Comparison of ENCODE assay signal across 11 mouse cellular contexts in the genomic region with DNA sequence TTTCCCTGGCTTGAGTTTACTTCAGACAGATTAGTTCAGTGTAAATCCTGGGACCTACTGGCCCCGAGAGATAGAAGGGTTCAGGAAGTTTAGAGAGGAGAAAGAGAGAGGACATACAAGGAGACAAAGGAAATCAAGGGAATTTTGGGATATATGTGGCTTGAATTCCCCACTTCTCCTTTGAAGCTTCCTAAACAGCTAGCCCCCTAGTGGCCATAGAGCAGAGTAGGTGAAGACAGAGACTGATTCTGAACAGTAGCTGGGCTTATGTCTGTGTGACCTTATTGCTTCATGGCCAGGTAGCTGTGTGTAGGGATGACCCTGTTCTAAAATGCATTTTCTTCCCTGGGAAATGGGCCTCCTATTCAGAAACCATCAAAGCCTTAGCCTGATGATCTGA.
DNase-seq lines count a peak whose midpoint lies in the region; ATAC-seq and TF ChIP-seq lines count a peak whose summit lies in the region.
"Had no signal": no experiment of that assay in that cellular context is flagged by ENCODE, and none has a peak within 500 bp of the region (broad histone marks: within the 10 kb centered on the region; RNA-seq: fewer than 3 reads in every experiment).

No protein-coding gene starts in this region.

- H3K4me1 ChIP-seq in heart, postnatal 0 days (ENCODE audit: control insufficient read depth, insufficient read depth) = no peaks in the 10 kb centered on the region
- no peaks in the 10 kb centered on the region for H3K4me1 ChIP-seq in heart, embryonic 10.5 days
- no peaks in the 10 kb centered on the region for H3K4me1 ChIP-seq in liver, postnatal 0 days (ENCODE audit: insufficient read depth)
- no peaks in the 10 kb centered on the region for H3K4me1 ChIP-seq in midbrain, postnatal 0 days (ENCODE audit: insufficient read depth, low read length)
- H3K4me1 ChIP-seq: hindbrain, embryonic 15.5 days had no signal

- DNase-seq in heart, postnatal 0 days (ENCODE audit: low spot score) = no peak
- DNase-seq in heart, embryonic 10.5 days (ENCODE audit: low spot score) = no peak
- DNase-seq in liver, postnatal 0 days = no peak
- DNase-seq in liver = no peak
- no peak for DNase-seq in Patski (ENCODE audit: low read depth, low spot score)
- DNase-seq in midbrain, postnatal 0 days (ENCODE audit: low spot score) = peak; percentile 70
- no peak for DNase-seq in right cerebral cortex, postnatal 36 days (ENCODE audit: low spot score in 2 of 2)
- DNase-seq: cerebellum, adult 18-20 months; right cerebral cortex, postnatal 25 days had no signal

- no peak for ATAC-seq in heart, postnatal 0 days (ENCODE audit: insufficient read depth, low read depth)
- ATAC-seq in liver, postnatal 0 days = no peak
- no peak for ATAC-seq in Patski
- ATAC-seq in midbrain, postnatal 0 days (ENCODE audit: low FRiP score) = no peak

- H3K27me3 ChIP-seq in heart, postnatal 0 days (ENCODE audit: control insufficient read depth, insufficient read depth, low read length) = no peaks in the 10 kb centered on the region
- H3K27me3 ChIP-seq in heart, embryonic 10.5 days (ENCODE audit: insufficient read depth, poor library complexity, severe bottlenecking) = no peaks in the 10 kb centered on the region
- H3K27me3 ChIP-seq in liver, postnatal 0 days (ENCODE audit: insufficient read depth, low read length) = no peaks in the 10 kb centered on the region
- H3K27me3 ChIP-seq in Patski = peaks cover 3% of the 10 kb centered on the region
- no peaks in the 10 kb centered on the region for H3K27me3 ChIP-seq in midbrain, postnatal 0 days (ENCODE audit: insufficient read depth, low read length)
- H3K27me3 ChIP-seq: hindbrain, embryonic 15.5 days had no signal

- WGBS in heart, postnatal 0 days = 17% methylated on average over 1 of the region's 1 CpGs
- 39% methylated on average over 1 of the region's 1 CpGs for WGBS in heart, embryonic 10.5 days
- 44% methylated on average over 1 of the region's 1 CpGs for WGBS in liver, postnatal 0 days (ENCODE audit: insufficient replicate concordance)
- WGBS in midbrain, postnatal 0 days = 62% methylated on average over 1 of the region's 1 CpGs

- no peak overlapping the region for H3K4me3 ChIP-seq in heart, postnatal 0 days (ENCODE audit: low read depth, low read length)
- H3K4me3 ChIP-seq in heart, embryonic 10.5 days = no peak overlapping the region
- H3K4me3 ChIP-seq in liver, postnatal 0 days (ENCODE audit: low read depth, low read length) = no peak overlapping the region
- H3K4me3 ChIP-seq in midbrain, postnatal 0 days (ENCODE audit: low read depth, low read length) = no peak overlapping the region
- H3K4me3 ChIP-seq: hindbrain, embryonic 15.5 days had no signal

- H3K27ac ChIP-seq in heart, postnatal 0 days (ENCODE audit: low read depth) = no peak overlapping the region
- no peak overlapping the region for H3K27ac ChIP-seq in heart, embryonic 10.5 days
- no peak overlapping the region for H3K27ac ChIP-seq in liver, postnatal 0 days (ENCODE audit: low read depth)
- no peak overlapping the region for H3K27ac ChIP-seq in midbrain, postnatal 0 days (ENCODE audit: low read depth, low read length)
- H3K27ac ChIP-seq: hindbrain, embryonic 15.5 days; macrophage had no signal

- in situ Hi-C loops in Patski (cut with MboI; ENCODE audit: low pct_unique_long_range_greater_than_20kb) = no loop called here

- TF ChIP-seq CTCF in heart, postnatal 0 days (IDR thresholded peaks at IDR 0.05; ENCODE audit: low read depth) = peak; percentile 52
- TF ChIP-seq CTCF in liver, postnatal 0 days (IDR thresholded peaks at IDR 0.05; ENCODE audit: low read depth) = peak; percentile 65
- peak; percentile 42 for TF ChIP-seq CTCF in Patski (IDR thresholded peaks at IDR 0.05)
- TF ChIP-seq CTCF in midbrain, postnatal 0 days (IDR thresholded peaks at IDR 0.05) = peak; percentile 73

- no peaks in the 10 kb centered on the region for H3K9me3 ChIP-seq in heart, postnatal 0 days (replicated peaks; ENCODE audit: control insufficient read depth, low read length)
- H3K9me3 ChIP-seq in heart, embryonic 10.5 days = no peaks in the 10 kb centered on the region
- H3K9me3 ChIP-seq in liver, postnatal 0 days (ENCODE audit: low read length) = no peaks in the 10 kb centered on the region
- no peaks in the 10 kb centered on the region for H3K9me3 ChIP-seq in midbrain, postnatal 0 days (ENCODE audit: low read length)
- H3K9me3 ChIP-seq: hindbrain, embryonic 15.5 days had no signal

- CTCF ChIA-PET in Patski (lab: Charles Lee) = interaction anchor here (1.0 kb wide), 2 partner anchors 14 to 102 kb away, joined by 3 read pairs; no protein-coding TSS in a partner anchor

- POLR2A ChIA-PET in Patski (lab: Charles Lee) = no interaction called here

- H3K36me3 ChIP-seq in heart, postnatal 0 days (replicated peaks; ENCODE audit: control insufficient read depth, insufficient read depth, low read length) = no peaks in the 10 kb centered on the region
- no peaks in the 10 kb centered on the region for H3K36me3 ChIP-seq in heart, embryonic 10.5 days
- H3K36me3 ChIP-seq in liver, postnatal 0 days (replicated peaks; ENCODE audit: insufficient read depth, low read length) = no peaks in the 10 kb centered on the region
- no peaks in the 10 kb centered on the region for H3K36me3 ChIP-seq in midbrain, postnatal 0 days (ENCODE audit: insufficient read depth, low read length)
- H3K36me3 ChIP-seq: hindbrain, embryonic 15.5 days had no signal

- no peak for TF ChIP-seq EP300 in heart, postnatal 0 days (IDR thresholded peaks at IDR 0.05; ENCODE audit: low read depth)
- no peak for TF ChIP-seq EP300 in liver, postnatal 0 days (IDR thresholded peaks at IDR 0.05; ENCODE audit: low read depth)

- H3K4me2 ChIP-seq in heart, postnatal 0 days (ENCODE audit: low read depth, low read length) = no peak overlapping the region
- H3K4me2 ChIP-seq in liver, postnatal 0 days (ENCODE audit: low read depth, low read length) = no peak overlapping the region
- no peak overlapping the region for H3K4me2 ChIP-seq in midbrain, postnatal 0 days (ENCODE audit: low read depth, low read length, poor library complexity, severe bottlenecking)
- H3K4me2 ChIP-seq: hindbrain, embryonic 15.5 days had no signal

- no peak overlapping the region for H3K9ac ChIP-seq in heart, postnatal 0 days (replicated peaks; ENCODE audit: low read depth, low read length)
- no peak overlapping the region for H3K9ac ChIP-seq in liver, postnatal 0 days (replicated peaks)
- H3K9ac ChIP-seq in midbrain, postnatal 0 days (replicated peaks; ENCODE audit: low read length, poor library complexity, severe bottlenecking) = no peak overlapping the region
- H3K9ac ChIP-seq: hindbrain, embryonic 15.5 days had no signal
